Mouse (Mus musculus) cerebellum, postnatal 14 days (tissue): ENCODE data around the gene Olfr860.
"Not testable (repeated sequence)": the region's sequence is repeated elsewhere in the genome, so short reads cannot be mapped to it uniquely, and the experiment has no call there.

Source experiments
- DNase-seq, 2 experiments: peaks; one replicate each; pipeline ENCODE4 v3.0.0; 2021; ENCODE audit warnings: mixed read lengths in 2 of 2

The Olfr860 gene

GRCm38 (mm10) chr9:19849647-19850046 is at the start of gene Olfr860:
Olfr860 (minus strand) TSS chr9:19849747.
- no peak for DNase-seq

- no peak for DNase-seq
Observed at GRCm38 (mm10) chr9:19887904-19888303, 38.4 kb upstream of the Olfr860 start, which contains the start of gene Olfr862. Olfr862 (minus strand) TSS chr9:19888004.

- DNase-seq, result not testable (repeated sequence)
Observed at GRCm38 (mm10) chr9:19804606-19805005, 44.9 kb downstream of the Olfr860 start, which contains the start of gene Olfr859. Olfr859 (plus strand) TSS chr9:19804906.

GRCm38 (mm10) chr9:19803000-19803399 is 46.5 kb downstream of the Olfr860 start:
- no peak for DNase-seq
